Mouse (Mus musculus) gastrocnemius, postnatal 10 days (tissue): ENCODE data around the gene Gramd1b. TPM values are rescaled to one million over a fixed set of nuclear protein-coding genes. Genes with fewer than 3 reads are reported as not detected.
A peak's percentile ranks its signal among the peaks of the same experiment; 100 is the strongest.

Experiments
- DNase-seq: peaks from one replicate; pipeline ENCODE4 v3.0.0; 2021; ENCODE audit warnings: mixed read lengths
- long read RNA-seq, 2 experiments: library from polyadenylated mRNA; stranded (forward); transcript quantifications; one replicate each; pipeline ENCODE4 v2.0.0; 2021
- total RNA-seq, 2 experiments: library from RNA; stranded (reverse); gene quantifications; 2 replicates each; pipeline ENCODE4 v1.2.3; 2021

Gramd1b gene
- total RNA-seq, result 10 to 100 TPM; 15.6 to 20.4 TPM
- long read RNA-seq, experiment 1, partial matches to known transcripts, result 2 of 11 reads
- long read RNA-seq, experiment 1, other reads (novel, unspliced or antisense), result 9 of 11 reads
- long read RNA-seq, experiment 2, full-length matches to known transcripts, result 1 of 9 reads
- long read RNA-seq, experiment 2, partial matches to known transcripts, result 1 of 9 reads
- long read RNA-seq, experiment 2, other reads (novel, unspliced or antisense), result 7 of 9 reads

DNA sequence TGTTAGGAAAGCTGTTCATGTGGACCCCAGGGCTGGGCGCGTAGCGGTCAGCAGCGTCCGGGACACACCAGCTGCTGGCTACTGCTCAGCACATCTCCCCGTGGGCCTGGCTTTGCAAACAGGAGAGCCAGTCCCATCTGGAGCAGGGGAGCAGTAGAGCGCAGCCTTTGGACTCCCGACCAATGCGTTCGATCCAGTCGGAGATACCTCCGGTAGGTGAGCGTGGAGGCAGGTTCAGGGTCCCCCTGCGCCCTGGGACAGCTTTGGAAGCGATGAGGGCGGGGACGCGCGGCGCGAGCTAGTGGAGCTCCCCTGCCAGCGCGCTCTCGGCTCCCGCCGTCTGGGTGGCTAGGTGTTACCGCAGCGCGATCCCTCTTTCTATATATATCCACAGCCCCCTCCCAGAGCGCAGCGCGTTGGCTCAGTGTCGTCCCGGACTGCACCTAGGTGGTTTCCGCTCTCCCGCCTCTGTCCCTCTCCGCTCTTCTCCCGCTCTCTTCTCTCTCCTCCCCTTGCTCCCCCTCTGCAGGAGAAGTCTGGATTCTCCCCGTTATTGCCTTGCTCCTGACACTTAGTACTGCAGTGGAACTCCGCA lies at the start of gene Gramd1b:
TSS of gene Gramd1b (minus strand) at position 357 of the 595 bp plus-strand sequence.
- peak; percentile 21 for DNase-seq

DNA sequence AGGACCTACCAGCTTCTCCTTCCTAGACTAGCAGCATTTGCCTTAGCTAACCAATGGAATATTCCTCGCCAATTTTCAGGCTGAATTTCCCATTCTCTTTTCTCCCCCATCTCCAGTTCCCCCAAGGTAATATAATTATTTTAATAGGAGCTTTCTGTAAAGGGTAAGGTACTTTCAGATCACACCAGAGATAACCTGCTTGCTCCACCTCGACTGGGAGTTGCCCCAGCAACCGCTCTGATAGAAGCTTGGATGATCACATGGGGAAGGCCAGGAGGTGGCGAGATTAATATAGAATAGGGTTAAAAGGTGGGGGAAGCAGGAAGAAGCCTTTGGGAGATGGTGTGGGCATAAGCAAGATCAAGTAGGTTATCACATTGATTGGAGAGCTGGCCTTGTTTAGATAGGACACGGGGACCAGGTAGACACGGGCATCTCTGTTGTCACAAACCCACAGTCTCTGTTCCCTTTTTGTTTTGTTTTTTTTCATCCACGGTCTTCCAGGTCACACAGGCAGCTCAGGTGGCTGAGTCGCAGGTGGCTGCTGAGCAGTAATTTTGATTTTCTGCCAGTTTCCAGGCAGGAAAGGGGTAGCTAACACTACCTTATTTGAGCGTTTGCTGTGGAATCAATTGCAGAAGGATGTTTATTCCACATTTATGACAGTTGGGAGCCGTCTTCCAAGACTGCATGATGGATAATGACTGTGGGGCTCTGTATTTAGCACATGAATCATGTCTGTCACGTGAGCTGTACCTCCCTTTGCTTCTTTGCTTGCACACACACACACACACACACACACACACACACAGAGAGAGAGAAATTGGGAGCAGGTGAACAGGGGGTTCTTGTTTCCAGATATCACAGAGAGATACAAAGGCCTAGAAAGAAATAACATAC lies 47.8 kb upstream of the Gramd1b start:
- no peak for DNase-seq

DNA sequence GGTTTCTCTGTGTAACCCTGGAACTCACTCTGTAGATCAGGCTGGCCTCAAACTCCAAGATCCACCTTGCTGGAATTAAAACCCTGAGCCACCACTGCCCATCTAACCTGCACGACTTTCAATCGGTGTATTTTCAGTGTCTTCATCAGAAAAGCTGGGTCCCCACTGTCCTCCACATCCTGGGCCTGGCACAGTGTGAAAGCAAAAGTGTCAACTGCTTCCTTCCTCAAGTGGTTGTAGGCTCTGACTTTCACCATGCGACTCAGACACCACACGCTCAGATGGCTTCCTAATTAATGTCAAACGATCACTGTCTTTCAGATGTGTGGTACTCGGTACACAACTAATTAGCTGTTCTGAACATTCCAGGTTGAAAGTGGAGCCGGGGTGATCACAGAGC lies 45.9 kb upstream of the Gramd1b start:
- DNase-seq, result no peak

DNA sequence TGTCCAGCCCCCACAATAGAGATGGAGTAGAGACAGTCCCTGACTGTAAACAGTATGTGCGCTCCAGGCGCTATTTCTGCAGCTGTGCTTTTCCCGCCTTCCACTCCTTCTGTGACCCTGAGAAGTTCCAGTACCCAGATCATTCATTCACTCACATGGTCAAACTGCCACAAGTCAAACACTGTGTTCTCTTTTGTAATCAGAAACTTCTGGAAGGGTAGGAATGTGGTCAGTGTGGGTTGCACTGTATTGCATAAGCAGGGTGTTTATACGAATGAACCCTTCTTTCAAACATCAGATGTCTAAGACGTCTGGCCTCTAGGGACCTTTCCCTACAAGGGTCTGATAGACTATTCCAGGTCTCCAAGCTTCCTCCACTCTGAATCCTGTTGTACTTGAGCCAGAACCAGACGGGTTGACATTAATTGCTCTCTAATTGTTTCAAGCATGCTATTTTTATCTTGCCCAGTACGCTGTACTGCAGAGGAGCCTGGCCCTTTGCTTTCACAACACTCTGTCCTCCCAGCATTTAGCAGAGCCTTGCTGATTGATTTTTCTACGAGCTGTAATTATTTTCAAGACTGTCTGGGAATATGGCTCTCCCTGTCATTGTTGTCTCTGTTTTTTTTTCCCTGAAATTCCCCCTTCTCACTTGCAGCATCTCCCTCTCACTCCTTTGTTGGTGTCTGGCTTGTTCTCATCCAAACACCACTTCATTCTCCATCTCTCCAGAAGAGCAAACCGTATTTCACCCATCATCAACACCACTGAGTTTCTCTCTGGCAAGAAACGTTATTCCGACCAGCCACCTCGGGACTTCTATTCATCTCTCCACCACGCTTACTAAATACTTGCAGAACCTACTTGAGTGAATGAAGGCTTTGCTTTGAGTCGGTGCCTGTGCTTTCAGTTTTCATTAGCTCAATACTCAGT lies 44.1 kb upstream of the Gramd1b start:
- no peak for DNase-seq

DNA sequence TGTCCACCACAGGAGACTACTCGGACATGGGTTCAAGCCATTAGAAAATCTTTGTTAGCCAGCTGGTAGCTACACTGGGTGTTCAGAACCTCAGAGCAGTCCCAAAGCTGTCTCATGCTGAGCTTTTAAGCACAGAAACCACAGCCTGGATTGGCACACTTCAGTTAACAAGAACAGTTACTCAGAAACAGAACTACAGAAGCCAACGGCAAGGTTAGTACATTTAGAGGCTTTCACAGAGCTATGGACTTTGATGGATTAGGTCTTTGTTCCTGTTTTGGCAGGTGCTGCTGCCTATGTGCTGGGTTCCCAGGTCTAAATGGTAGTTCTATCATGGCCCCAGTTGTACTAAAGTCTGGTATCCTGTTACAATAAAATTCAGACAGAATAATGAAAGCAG lies 40.1 kb upstream of the Gramd1b start:
- DNase-seq, result no peak

DNA sequence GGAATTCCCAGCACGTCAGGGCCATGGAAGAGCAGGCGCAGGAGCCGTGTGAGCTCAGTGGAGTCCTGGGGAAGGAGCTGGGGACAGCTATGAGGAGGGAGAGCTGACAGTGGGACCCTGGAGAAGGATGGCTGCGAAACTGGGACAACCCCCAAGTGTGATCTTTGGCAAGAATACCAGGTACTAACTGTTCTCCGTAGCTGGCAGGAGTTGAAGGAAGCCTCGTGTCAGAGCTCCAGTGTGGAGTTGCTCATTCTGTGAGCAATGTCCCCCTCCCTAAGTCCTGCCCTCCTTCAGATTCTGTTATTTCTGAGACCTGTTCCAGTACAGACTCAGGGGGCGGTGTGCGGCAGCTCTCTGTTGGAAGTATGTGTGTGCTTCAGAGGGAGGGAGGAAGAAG lies 36.9 kb upstream of the Gramd1b start:
- no peak for DNase-seq

DNA sequence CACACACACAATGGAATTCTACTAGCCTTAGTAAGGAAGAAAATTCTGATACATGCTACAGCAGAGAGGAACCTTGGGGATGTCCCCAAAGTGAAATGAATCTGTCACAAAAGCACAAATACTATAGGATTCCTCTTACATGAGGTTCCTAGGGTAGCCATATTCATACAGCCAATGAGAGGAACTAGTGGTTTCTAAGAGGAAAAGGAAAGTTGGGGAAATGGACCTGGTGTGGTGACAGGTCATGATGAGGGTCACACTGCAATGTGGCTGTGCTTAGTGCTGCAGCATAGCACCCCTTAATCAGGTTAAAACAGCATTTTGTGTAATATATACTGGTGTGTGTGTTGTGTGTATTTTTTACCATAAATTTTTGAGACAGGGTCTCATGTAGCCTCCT lies 32.6 kb upstream of the Gramd1b start:
- DNase-seq, result no peak

DNA sequence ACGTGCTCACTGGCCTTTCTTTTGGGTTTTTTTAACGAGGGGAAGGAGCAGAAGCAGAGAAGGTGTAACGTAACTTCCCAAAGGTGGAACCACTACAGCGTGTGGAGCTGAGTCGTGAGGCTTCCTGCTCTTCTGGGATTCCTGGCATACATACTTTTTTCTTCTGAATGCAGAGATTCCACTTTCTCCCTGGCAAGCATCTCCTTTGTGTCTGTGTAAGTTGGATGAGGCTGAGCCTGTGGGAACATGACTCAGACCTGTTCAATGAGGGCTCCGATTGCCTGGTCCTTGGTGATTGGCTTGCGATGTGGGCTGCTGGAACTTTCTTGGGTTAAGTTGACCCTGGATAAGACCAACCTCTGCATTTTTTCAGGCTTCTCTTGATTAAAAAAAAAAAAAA lies 28.5 kb upstream of the Gramd1b start:
- no peak for DNase-seq

DNA sequence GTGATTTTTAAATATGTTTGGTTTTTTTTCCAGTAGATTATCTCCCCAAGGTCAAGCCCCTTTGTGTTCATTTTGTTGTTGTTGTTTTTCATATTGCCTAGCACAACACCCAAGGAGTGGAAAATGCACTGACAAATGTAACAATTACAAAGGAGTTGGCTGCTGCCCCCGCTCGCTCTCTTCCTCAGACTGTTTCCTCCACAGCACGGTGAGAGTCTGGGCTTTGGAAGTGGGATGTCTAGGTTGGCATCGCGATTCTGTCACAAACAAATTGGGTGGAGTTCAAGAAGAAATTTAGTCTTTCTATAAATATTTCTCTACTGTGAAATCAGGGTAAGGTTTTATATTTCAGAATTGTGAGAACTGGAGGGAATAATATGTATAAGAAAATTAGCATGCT lies 26.6 kb upstream of the Gramd1b start:
- DNase-seq, result no peak

DNA sequence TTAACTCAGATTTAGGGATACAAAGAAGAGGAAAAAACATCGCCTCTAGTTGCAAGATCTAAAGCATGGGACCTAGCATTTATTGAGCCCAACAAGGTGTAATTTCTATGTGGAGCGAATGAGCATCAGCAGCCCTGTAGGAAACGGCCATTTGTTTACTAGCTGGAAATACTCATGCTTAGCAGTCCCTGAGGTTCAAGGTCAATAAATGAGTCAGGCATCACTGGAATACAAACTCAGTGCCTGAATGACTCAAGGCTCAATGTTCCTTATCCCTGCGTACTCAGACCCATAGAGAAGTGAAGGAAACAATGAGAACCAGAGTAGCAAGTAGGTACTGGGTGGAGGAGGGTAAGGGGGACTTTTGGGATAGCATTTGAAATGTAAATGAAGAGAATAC lies 25.2 kb upstream of the Gramd1b start:
- DNase-seq, result no peak

DNA sequence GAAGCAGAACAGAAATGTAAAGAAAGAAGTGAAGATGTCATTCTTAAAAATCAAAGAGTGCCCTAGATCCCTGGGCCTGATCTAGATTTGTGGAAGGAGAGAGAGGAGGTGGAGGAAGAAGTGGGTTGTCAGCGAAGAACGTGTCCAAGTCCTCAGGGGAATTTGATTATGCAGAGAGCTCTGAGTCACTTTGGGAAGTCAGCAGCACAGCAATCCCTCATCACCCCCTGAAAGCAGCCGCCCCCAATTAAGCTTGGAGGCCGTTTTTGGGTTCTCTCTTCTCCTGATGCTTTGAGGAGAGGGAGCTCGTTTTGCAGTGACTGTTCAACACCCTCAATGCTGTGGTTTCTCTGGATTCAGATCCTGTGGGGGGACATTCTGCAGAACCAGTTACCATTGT lies 24.1 kb upstream of the Gramd1b start:
- no peak for DNase-seq

DNA sequence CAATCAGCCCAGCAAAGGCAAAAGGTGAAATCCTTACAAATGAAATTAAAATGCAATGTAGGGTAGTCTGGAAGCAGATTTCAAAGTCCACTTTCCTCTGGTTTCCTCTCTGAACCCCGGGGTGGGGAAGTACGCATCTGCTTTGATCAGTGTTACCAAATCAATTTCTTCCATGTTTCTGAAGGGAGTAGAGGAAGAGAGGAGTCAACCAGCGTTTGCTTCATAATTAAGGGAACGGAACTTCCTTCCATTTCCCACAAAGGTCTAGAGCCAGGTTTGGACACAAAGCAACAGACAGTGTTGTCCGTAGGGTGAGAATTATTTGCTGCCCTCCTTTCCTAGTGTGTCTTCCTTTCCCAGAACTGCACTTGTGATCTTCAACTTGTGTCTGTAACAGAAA lies 16.7 kb upstream of the Gramd1b start:
- no peak for DNase-seq

DNA sequence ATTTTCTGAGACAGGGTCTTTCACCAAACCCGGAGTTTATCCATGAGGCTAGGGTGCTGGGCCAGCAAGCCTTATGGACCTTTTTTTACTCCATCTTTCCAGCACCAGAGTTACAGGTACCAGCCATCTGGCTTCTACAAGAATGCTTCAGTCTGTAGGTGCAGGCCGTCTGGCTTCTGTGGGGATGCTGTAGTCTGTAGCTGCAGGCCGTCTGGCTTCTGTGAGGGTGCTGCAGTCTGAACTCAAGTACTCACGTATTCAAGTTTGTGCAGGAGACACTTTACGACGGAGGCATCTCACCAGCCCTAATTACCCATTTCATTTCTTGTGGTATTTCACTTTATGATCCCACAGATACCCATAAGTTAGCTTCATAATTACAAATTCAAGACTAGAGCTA lies 14.0 kb upstream of the Gramd1b start:
- no peak for DNase-seq

DNA sequence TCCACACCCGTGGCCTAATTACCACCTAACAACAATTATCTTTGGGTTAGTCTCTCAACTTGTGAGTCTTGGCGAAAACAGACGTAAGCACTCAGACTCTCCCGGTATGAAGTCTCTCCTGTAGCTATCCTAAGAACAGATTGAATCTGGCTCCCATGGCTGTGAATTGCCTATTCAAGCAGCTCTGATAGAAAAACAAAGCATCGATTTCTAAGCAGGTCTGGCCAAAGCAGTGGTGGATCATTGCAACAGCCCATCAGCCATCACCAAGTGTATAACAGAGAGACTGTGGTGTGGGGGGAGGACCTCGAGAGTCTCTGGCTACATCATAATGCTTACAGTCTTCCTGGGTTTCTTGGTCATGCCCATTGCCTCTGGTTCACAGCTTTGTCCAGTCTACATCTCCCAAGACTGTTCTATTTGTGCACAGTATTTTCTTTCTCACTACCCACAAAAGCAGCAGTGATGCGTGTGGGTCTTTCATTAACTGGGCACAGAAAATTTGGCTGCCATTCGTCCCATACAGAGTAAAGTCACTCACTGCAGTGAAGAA lies 8.5 kb upstream of the Gramd1b start:
- DNase-seq, result no peak

DNA sequence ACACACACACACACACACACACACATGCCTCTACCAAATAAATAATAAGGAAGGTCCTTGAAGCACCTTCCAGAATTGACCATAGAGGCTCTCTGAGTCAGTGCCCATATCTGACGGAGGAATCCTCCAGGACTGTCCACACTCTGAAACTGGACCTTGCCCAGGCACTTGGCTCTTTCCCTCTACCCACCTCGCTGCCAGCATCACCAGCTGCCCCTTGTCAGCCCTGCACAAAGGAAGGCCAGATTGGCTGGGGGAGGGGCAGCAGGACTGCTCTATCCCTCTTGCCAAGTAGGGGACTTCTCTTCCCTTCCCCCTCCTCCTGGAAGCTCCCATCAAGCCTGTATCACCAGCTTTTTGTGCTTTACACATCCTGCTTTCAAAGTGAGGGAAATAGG lies 6.5 kb upstream of the Gramd1b start:
- peak; percentile 67 for DNase-seq

DNA sequence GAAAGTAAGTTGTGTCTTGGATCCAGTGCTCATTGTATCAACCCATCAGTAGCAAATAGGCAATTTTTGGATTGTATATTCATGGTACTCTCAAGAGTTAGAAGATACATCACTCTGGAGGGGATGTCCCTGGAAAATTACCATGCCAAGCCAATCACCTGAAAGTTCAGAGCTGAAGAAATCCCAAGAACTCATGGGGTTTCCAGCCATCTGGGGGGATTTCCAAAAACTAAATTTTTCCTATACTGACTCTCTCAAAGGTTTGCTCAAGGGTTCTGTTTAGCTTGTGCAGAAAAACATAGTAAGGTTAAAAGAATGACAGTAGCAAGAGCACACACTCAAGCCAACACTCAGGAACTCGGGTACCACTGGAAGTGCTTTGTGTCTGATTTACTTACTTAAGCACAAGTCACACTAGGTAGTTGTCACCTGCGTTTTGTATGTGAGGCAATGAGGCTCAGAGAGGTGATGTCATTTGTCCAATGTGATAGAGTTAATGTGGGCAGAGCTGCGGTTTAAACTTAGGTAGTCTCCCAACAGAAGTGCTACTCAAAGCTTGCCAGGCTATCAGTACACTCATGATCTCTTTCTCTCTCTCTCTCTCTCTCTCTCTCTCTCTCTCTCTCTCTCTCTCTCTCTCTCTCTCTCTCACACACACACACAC lies 6.0 kb upstream of the Gramd1b start:
- no peak for DNase-seq

DNA sequence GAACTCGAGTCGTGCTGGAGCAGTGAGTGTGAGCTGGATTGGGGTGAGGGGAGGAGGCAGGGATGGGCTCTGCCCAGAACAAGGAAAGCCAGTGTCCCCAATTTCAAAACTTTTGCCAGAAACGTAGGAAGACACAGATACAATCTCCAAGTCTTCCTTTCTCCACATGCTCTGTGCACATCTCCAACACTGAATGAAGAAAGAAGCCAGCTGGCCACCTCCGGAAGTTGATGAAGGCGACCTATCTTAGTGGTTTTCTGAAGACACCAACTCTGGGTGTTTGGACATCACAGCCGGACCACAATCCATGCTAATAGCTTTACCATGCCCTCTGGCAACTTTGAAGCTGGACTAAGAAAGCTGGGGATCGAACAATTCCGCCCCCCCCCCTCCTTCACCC lies 647 bp downstream of the Gramd1b start:
- no peak for DNase-seq

DNA sequence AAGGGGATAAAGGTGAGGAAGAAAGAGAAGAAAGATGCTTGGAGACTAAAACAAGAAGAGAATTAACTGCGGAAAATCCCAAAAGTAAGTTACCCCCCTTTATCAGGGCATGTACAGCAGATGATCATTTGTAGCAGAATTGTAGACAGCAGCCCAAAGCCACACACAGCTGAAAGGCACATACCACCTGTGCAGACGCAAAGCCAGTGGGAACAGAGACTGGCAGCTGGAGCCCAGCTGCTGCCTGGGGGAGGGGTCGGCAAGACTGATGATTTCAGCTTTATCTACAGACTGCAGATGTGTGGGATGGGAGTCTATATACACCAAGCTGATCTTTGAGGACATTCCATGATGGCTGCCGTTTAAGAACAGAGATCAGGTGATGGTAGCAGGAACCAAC lies 2.5 kb downstream of the Gramd1b start:
- no peak for DNase-seq

DNA sequence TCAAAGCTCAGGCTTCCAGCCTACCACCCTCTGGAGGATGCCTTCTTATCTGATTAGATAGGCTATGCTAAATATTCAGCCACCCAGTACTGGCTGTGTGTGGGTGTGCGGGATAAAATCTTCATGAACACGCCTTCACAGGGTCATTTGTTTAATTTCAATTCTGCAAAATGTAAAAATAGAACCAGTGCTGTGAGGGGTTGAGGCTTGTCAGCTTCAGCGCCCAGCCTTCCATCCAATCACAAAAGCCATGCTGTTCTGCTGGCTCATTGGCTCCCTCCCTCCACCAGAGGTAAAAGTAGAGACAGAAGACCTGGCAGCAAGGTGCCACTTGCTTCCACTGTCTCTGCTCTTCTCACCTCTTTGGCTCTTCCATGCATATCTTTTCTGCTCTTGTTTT lies 4.3 kb downstream of the Gramd1b start:
- no peak for DNase-seq

DNA sequence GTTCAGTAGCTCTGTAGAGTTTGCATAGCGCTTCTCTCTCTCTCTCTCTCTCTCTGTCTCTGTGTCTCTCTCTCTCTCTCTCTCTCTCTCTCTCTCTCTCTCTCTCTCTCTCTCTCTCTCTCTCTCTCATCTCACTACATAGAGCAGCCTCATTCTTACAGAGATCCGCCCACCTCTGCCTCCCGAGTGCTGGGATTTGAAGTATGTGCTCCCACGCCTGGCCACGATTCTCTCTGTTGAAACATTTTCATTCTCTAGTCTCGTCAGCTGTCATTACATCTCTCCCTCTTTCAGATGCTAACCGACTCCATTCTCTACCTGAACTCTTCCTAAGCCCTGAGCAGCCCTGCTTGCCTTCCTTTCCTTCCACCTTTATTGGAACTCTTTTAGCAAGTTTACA lies 9.0 kb downstream of the Gramd1b start:
- no peak for DNase-seq

DNA sequence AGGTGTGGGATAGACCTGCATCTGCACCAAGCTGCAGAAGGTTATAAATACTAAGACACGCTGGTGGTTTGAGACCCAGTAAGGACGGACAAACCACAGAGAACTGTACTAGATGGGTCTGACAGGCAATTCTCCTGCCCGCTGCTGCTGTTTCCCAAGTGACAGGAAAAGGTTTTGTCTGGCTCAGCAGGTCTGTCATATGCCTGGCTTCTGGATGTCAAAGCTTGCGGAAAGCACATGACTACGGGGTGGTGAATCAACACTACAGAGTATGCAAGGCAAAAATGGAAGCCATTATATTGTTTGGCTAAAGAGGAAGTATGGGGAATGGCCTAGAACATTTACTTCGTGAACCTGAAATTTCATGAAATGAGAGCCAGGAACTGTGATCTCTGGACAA lies 10.1 kb downstream of the Gramd1b start:
- DNase-seq, result no peak

DNA sequence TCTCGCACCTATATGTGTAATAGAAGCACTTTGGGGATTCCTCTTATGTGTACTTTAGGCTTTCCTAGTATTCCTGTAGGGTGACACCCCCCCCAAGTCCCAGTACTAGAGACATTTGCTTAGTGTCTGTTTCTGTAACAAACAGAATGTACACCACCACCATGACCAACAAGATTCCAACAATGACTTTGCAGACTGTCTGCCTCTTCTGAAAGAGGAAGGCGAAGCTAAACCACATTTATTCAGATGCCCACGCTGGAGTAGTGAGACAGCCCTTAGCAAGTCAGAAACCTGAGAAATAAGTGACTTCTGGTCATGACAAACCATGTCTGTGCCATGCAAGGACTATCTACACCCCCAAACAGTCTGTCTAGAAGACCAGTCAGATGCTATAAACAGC lies 11.9 kb downstream of the Gramd1b start:
- no peak for DNase-seq
